8 mouse cellular contexts compared by ENCODE assay signal in genomic region chr1:135730296-135730695, GRCm38 (mm10). TPM values are rescaled to one million over a fixed set of nuclear protein-coding genes. Genes with fewer than 3 reads are reported as not detected.
DNase-seq lines count a peak whose midpoint lies in the region; ATAC-seq and TF ChIP-seq lines count a peak whose summit lies in the region.

No protein-coding gene starts in this region.

- ATAC-seq in erythroblast, adult 5-6 weeks (replicated peaks; ENCODE audit: low FRiP score, poor library complexity, severe bottlenecking), result 0 out of 2 replicates have a peak, but pooled peaks have one; percentile 6
- no peak for ATAC-seq in limb, embryonic 14.5 days (ENCODE audit: low FRiP score, low read depth)
- no peak for ATAC-seq in neural tube, embryonic 14.5 days (ENCODE audit: low read depth)

- TF ChIP-seq CTCF in layer of hippocampus, adult 2 months (conservative IDR thresholded peaks at IDR 0.05), result no peak

- H3K9me3 ChIP-seq in limb, embryonic 14.5 days (ENCODE audit: control insufficient read depth, low read length), result no peaks in the 10 kb centered on the region
- H3K9me3 ChIP-seq in neural tube, embryonic 14.5 days (ENCODE audit: control insufficient read depth, low read length), result no peaks in the 10 kb centered on the region

- no peak for DNase-seq in layer of hippocampus, adult 2 months (ENCODE audit: low spot score in 2 of 2)
- no peak for DNase-seq in layer of hippocampus, adult 8-10 months (ENCODE audit: low spot score in 2 of 2)
- no peak for DNase-seq in limb, embryonic 14.5 days (ENCODE audit: low spot score)
- no peak for DNase-seq in gastrocnemius, postnatal 25 days
- no peak for DNase-seq in gastrocnemius, postnatal 36 days
- DNase-seq in layer of hippocampus, postnatal 36 days, result no peak

- H3K27ac ChIP-seq in layer of hippocampus, adult 2 months, result peak overlapping the region; percentile 87
- no peak overlapping the region for H3K27ac ChIP-seq in limb, embryonic 14.5 days (replicated peaks; ENCODE audit: low read depth, low read length)
- H3K27ac ChIP-seq in neural tube, embryonic 14.5 days (ENCODE audit: low read depth, low read length), result no peak overlapping the region

- H3K27me3 ChIP-seq in limb, embryonic 14.5 days (ENCODE audit: control insufficient read depth, insufficient read depth, low read length), result no peaks in the 10 kb centered on the region
- H3K27me3 ChIP-seq in neural tube, embryonic 14.5 days (ENCODE audit: control insufficient read depth, insufficient read depth, low read length), result no peaks in the 10 kb centered on the region

- 0 out of 2 replicates have a peak overlapping the region, but pooled peaks have one; percentile 31 for H3K9ac ChIP-seq in limb, embryonic 14.5 days (ENCODE audit: low read depth, low read length, severe bottlenecking)
- H3K9ac ChIP-seq in neural tube, embryonic 14.5 days (replicated peaks; ENCODE audit: low read depth, low read length), result no peak overlapping the region

- intact Hi-C loops in gastrocnemius, postnatal 36 days (cut with DNase I), result no loop called here

- no peak for TF ChIP-seq POLR2A in limb, embryonic 14.5 days (IDR thresholded peaks at IDR 0.05; ENCODE audit: borderline replicate concordance, extremely low read depth, insufficient read depth, insufficient read length)

- 41% methylated on average over 3 of the region's 3 CpGs for WGBS in limb, embryonic 14.5 days
- 52% methylated on average over 3 of the region's 3 CpGs for WGBS in neural tube, embryonic 14.5 days

- peak overlapping the region; percentile 47 for H3K4me3 ChIP-seq in layer of hippocampus, adult 2 months
- H3K4me3 ChIP-seq in limb, embryonic 14.5 days (replicated peaks; ENCODE audit: low read length), result peak overlapping the region; percentile 56
- no peak overlapping the region for H3K4me3 ChIP-seq in neural tube, embryonic 14.5 days (ENCODE audit: low read depth, low read length)

- H3K4me2 ChIP-seq in limb, embryonic 14.5 days (replicated peaks; ENCODE audit: low read depth, low read length, severe bottlenecking), result peak overlapping the region; percentile 90
- H3K4me2 ChIP-seq in neural tube, embryonic 14.5 days (ENCODE audit: low read depth, low read length), result peak overlapping the region; percentile 87; the same call in 1 of the 2 replicates

- no peaks in the 10 kb centered on the region for H3K36me3 ChIP-seq in limb, embryonic 14.5 days (ENCODE audit: control insufficient read depth, insufficient read depth, low read length)
- H3K36me3 ChIP-seq in neural tube, embryonic 14.5 days (ENCODE audit: control insufficient read depth, insufficient read depth, low read length), result no peaks in the 10 kb centered on the region

- H3K4me1 ChIP-seq in limb, embryonic 14.5 days (ENCODE audit: control insufficient read depth, insufficient read depth, low read length), result peaks cover 55% of the 10 kb centered on the region
- H3K4me1 ChIP-seq in neural tube, embryonic 14.5 days (ENCODE audit: control insufficient read depth, insufficient read depth, low read length), result peaks cover 24% of the 10 kb centered on the region

RNA-seq across cellular contexts. Expression of gene Csrp1, which starts 10.4 kb away (rescaled TPM):
- total RNA-seq in layer of hippocampus, adult 2 months (2021), result 100 to 1,000 TPM; 220 to 231 TPM
- total RNA-seq in layer of hippocampus, adult 8-10 months (2022), result 100 to 1,000 TPM; 242 to 284 (median 250) TPM
- total RNA-seq in erythroblast, adult 5-6 weeks (2015; ENCODE audit: low replicate concordance), result 23.4 and 27.6 TPM in 2 replicates
- total RNA-seq in erythroblast, adult 5-6 weeks (2017; ENCODE audit: low replicate concordance), result 21.5 and 23.1 TPM in 2 replicates
- polyA plus RNA-seq in limb, embryonic 14.5 days (2012; rRNA removed), result 120 and 123 TPM in 2 replicates
- 95.6 and 102 TPM in 2 replicates for polyA plus RNA-seq in limb, embryonic 14.5 days (2014; fragmentation: Nextera tagmentation; extraction: Ambion mirVana)
- polyA plus RNA-seq in neural tube, embryonic 14.5 days (2014; fragmentation: Nextera tagmentation; extraction: Ambion mirVana), result 11.7 and 17.9 TPM in 2 replicates
- total RNA-seq in gastrocnemius, postnatal 25 days (2021), result 10 to 100 TPM; 24.8 to 41.1 TPM
- total RNA-seq in gastrocnemius, postnatal 36 days (2021), result 10 to 100 TPM; 18.1 to 22.8 TPM
- total RNA-seq in layer of hippocampus, postnatal 36 days (2021), result 100 to 1,000 TPM; 211 to 220 TPM

RNA-seq across cellular contexts. Expression of gene Phlda3, which starts 35.6 kb away (rescaled TPM):
- total RNA-seq in layer of hippocampus, adult 2 months (2021), result 10 to 100 TPM; 11.8 to 12.1 TPM
- 10 to 100 TPM; 12.4 to 15.9 (median 15.0) TPM for total RNA-seq in layer of hippocampus, adult 8-10 months (2022)
- not detected in 2 replicates for total RNA-seq in erythroblast, adult 5-6 weeks (2015; ENCODE audit: low replicate concordance)
- total RNA-seq in erythroblast, adult 5-6 weeks (2017; ENCODE audit: low replicate concordance), result not detected in 2 replicates
- polyA plus RNA-seq in limb, embryonic 14.5 days (2012; rRNA removed), result 60.6 and 69.1 TPM in 2 replicates
- polyA plus RNA-seq in limb, embryonic 14.5 days (2014; fragmentation: Nextera tagmentation; extraction: Ambion mirVana), result 85.1 and 87.4 TPM in 2 replicates
- polyA plus RNA-seq in neural tube, embryonic 14.5 days (2014; fragmentation: Nextera tagmentation; extraction: Ambion mirVana), result 38.4 and 40.2 TPM in 2 replicates
- total RNA-seq in gastrocnemius, postnatal 25 days (2021), result 100 to 1,000 TPM in 1 of 2 experiments, 10 to 100 TPM in 1; 56.9 to 161 TPM
- 100 to 1,000 TPM; 108 to 122 TPM for total RNA-seq in gastrocnemius, postnatal 36 days (2021)
- total RNA-seq in layer of hippocampus, postnatal 36 days (2021), result 10 to 100 TPM; 14.0 to 16.6 TPM

RNA-seq across cellular contexts. Expression of gene Tnni1, which starts 48.9 kb away (rescaled TPM):
- total RNA-seq in layer of hippocampus, adult 2 months (2021), result 1 to 10 TPM; 2.9 to 3.2 TPM
- 1 to 10 TPM; 1.5 to 4.1 (median 2.9) TPM for total RNA-seq in layer of hippocampus, adult 8-10 months (2022)
- not detected in 2 replicates for total RNA-seq in erythroblast, adult 5-6 weeks (2015; ENCODE audit: low replicate concordance)
- total RNA-seq in erythroblast, adult 5-6 weeks (2017; ENCODE audit: low replicate concordance), result not detected in 2 replicates
- polyA plus RNA-seq in limb, embryonic 14.5 days (2012; rRNA removed), result 349 and 357 TPM in 2 replicates
- polyA plus RNA-seq in limb, embryonic 14.5 days (2014; fragmentation: Nextera tagmentation; extraction: Ambion mirVana), result 300 and 419 TPM in 2 replicates
- 3.2 and 3.4 TPM in 2 replicates for polyA plus RNA-seq in neural tube, embryonic 14.5 days (2014; fragmentation: Nextera tagmentation; extraction: Ambion mirVana)
- total RNA-seq in gastrocnemius, postnatal 25 days (2021), result 100 to 1,000 TPM in 1 of 2 experiments, 10 to 100 TPM in 1; 73.2 to 356 TPM
- 100 to 1,000 TPM in 1 of 2 experiments, 10 to 100 TPM in 1; 69.4 to 433 TPM for total RNA-seq in gastrocnemius, postnatal 36 days (2021)
- 1 to 10 TPM; 2.1 to 3.5 TPM for total RNA-seq in layer of hippocampus, postnatal 36 days (2021)

Comparison
In these comparisons a context has a peak if more than half of its experiments do, and no peak if none do; other contexts are left out.
1. RNA of gene Csrp1, which starts 10.4 kb away (total RNA-seq): 242 to 284 TPM in layer of hippocampus, adult 8-10 months, 220 to 231 TPM in layer of hippocampus, adult 2 months and 211 to 220 TPM in layer of hippocampus, postnatal 36 days; 24.8 to 41.1 TPM in gastrocnemius, postnatal 25 days, 21.5 to 27.6 TPM in erythroblast, adult 5-6 weeks and 18.1 to 22.8 TPM in gastrocnemius, postnatal 36 days; every median in the first group is over 4 times any median in the second.
2. RNA of gene Phlda3, which starts 35.6 kb away (total RNA-seq): 56.9 to 161 TPM in gastrocnemius, postnatal 25 days, 108 to 122 TPM in gastrocnemius, postnatal 36 days, 14.0 to 16.6 TPM in layer of hippocampus, postnatal 36 days, 12.4 to 15.9 TPM in layer of hippocampus, adult 8-10 months and 11.8 to 12.1 TPM in layer of hippocampus, adult 2 months; not detected in erythroblast, adult 5-6 weeks; every median in the first group is over 10 times any median in the second.
3. RNA of gene Tnni1, which starts 48.9 kb away (total RNA-seq): 69.4 to 433 TPM in gastrocnemius, postnatal 36 days and 73.2 to 356 TPM in gastrocnemius, postnatal 25 days; 1.5 to 4.1 TPM in layer of hippocampus, adult 8-10 months, 2.1 to 3.5 TPM in layer of hippocampus, postnatal 36 days, 2.9 to 3.2 TPM in layer of hippocampus, adult 2 months and not detected in erythroblast, adult 5-6 weeks; every median in the first group is over 10 times any median in the second.